Mouse (Mus musculus) stomach, postnatal 0 days (tissue): ENCODE measurements around the gene Neurod2.

Experiments used
- CTCF ChIP-seq: IDR thresholded peaks from 2 replicates; pipeline ENCODE4 v1.5.1; 2016; ENCODE audit warnings: antibody characterized with exemption, low read depth, mild to moderate bottlenecking, moderate library complexity
- EP300 ChIP-seq: optimal IDR thresholded peaks from 2 replicates; pipeline ENCODE3; 2016; ENCODE audit warnings: antibody characterized with exemption

DNA sequence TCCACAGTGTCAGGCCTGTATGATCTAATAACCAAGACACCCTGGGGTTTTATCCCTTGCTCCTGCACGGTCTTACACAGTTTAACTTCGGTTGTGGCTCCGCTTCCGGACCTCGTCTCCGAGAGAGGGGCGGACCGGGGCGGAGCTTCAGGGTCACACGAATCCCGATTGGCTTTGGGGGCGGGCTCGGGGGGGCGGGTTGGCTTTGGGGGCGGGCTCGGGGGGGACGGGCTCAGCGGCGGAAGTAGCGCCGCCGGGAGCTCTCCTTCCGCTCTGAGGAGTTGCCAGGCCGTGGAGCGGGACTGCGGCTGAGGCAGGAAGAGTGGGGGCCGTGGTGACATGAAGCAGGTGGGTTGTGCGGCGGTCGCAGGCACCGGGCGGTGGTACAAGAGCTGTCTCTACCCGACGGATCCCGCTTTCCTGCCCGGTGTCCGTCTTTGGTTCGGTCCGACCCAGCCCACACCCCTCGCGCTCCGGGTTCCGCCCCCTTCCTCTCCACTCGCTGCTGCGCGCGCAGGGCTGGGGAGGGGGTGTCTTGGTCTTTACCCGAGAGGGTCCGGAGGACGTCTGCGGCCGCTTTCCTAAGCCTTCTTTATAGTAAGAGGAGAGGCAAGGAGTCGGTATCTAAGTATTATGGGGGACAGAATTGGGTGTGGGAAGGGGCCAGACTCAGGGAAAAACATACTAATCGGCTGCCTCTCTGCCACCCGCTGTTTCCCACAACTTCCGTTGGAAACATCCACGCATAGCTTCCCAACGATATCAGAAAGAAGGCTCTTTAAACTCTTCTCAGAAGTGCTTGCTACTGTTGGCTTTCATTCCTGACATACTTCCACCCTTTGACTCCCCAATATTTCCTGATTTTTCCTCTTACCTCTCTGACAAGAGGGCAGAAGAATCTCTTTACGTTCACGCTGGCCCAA, 29.0 kb upstream of the Neurod2 start, which contains the start of gene Stard3:
- no peak for TF ChIP-seq CTCF
- TF ChIP-seq EP300 = no peak
